ENCODE assay signal across 12 mouse cellular contexts in the genomic region with DNA sequence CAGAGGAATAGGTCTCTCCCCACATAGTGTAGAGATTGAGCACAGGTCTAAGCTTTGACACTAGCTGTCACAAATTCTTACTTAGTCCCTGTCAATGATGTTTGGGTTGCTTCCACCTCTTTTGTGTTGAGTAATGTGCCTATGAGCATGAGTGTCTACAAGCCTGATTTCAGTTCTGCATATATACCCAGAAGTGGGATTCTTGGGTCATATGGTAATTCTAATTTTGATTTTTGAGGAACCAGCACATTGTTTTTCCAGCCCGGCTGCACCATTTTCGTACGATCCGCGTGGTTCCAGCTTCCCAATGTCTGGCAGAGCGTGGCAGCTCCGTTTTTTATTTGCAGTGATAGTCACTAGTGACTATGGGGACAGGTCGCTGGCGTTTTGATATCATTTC. TPM values are rescaled to one million over a fixed set of nuclear protein-coding genes. Genes with fewer than 3 reads are reported as not detected.
DNase-seq lines count a peak whose midpoint lies in the region; ATAC-seq lines count a peak whose summit lies in the region.
"Had no signal": no experiment of that assay in that cellular context is flagged by ENCODE, and none has a peak within 500 bp of the region (broad histone marks: within the 10 kb centered on the region; RNA-seq: fewer than 3 reads in every experiment).

No protein-coding gene starts in this region.

- no peaks in the 10 kb centered on the region for H3K36me3 ChIP-seq in hindbrain, embryonic 15.5 days
- peaks cover 16% of the 10 kb centered on the region for H3K36me3 ChIP-seq in hindbrain, embryonic 10.5 days
- 0 out of 2 replicates have a peak, but pooled peaks cover 3% of the 10 kb centered on the region for H3K36me3 ChIP-seq in lung, embryonic 16.5 days (ENCODE audit: control insufficient read depth, insufficient read depth, low read length)
- H3K36me3 ChIP-seq in liver, embryonic 16.5 days (ENCODE audit: control insufficient read depth, insufficient read depth): peaks cover 9% of the 10 kb centered on the region
- H3K36me3 ChIP-seq: intestine, embryonic 15.5 days had no signal

- WGBS in hindbrain, embryonic 15.5 days: 88% methylated on average over 9 of the region's 9 CpGs
- WGBS in hindbrain, embryonic 10.5 days: 93% methylated on average over 9 of the region's 9 CpGs
- WGBS in lung, embryonic 16.5 days: 94% methylated on average over 9 of the region's 9 CpGs
- 88% methylated on average over 9 of the region's 9 CpGs for WGBS in liver, embryonic 16.5 days (ENCODE audit: insufficient replicate concordance)

- H3K4me3 ChIP-seq in hindbrain, embryonic 15.5 days: 0 out of 2 replicates have a peak overlapping the region, but pooled peaks have one; percentile 2
- H3K4me3 ChIP-seq in hindbrain, embryonic 10.5 days: no peak overlapping the region
- H3K4me3 ChIP-seq in lung, embryonic 16.5 days (ENCODE audit: low read length): no peak overlapping the region
- H3K4me3 ChIP-seq in liver, embryonic 16.5 days (ENCODE audit: low read depth, low read length): no peak overlapping the region
- H3K4me3 ChIP-seq: intestine, embryonic 15.5 days had no signal

- peaks cover 28% of the 10 kb centered on the region for H3K4me1 ChIP-seq in hindbrain, embryonic 15.5 days (replicated peaks)
- H3K4me1 ChIP-seq in hindbrain, embryonic 10.5 days (replicated peaks): peaks cover 27% of the 10 kb centered on the region
- peaks cover 9% of the 10 kb centered on the region; the same call in 1 of the 2 replicates for H3K4me1 ChIP-seq in lung, embryonic 16.5 days (replicated peaks; ENCODE audit: control insufficient read depth, insufficient read depth, low read length)
- H3K4me1 ChIP-seq in liver, embryonic 16.5 days (ENCODE audit: control insufficient read depth, low read depth, low read length): peaks cover 12% of the 10 kb centered on the region

- H3K9ac ChIP-seq in hindbrain, embryonic 15.5 days: no peak overlapping the region
- H3K9ac ChIP-seq in lung, embryonic 16.5 days (ENCODE audit: low read length): no peak overlapping the region
- no peak overlapping the region for H3K9ac ChIP-seq in liver, embryonic 16.5 days (ENCODE audit: low read depth, low read length)
- H3K9ac ChIP-seq: intestine, embryonic 15.5 days had no signal

- H3K4me2 ChIP-seq in hindbrain, embryonic 15.5 days: no peak overlapping the region
- H3K4me2 ChIP-seq in lung, embryonic 16.5 days (ENCODE audit: low read depth, low read length): 0 out of 2 replicates have a peak overlapping the region, but pooled peaks have one; percentile 2
- 0 out of 2 replicates have a peak overlapping the region, but pooled peaks have one; percentile 17 for H3K4me2 ChIP-seq in liver, embryonic 16.5 days (ENCODE audit: low read depth, low read length)
- H3K4me2 ChIP-seq: intestine, embryonic 15.5 days had no signal

- H3K9me3 ChIP-seq in hindbrain, embryonic 15.5 days: no peaks in the 10 kb centered on the region
- no peaks in the 10 kb centered on the region for H3K9me3 ChIP-seq in hindbrain, embryonic 10.5 days
- no peaks in the 10 kb centered on the region for H3K9me3 ChIP-seq in lung, embryonic 16.5 days (ENCODE audit: control insufficient read depth, low read length)
- no peaks in the 10 kb centered on the region for H3K9me3 ChIP-seq in liver, embryonic 16.5 days (replicated peaks; ENCODE audit: control insufficient read depth, low read length)
- H3K9me3 ChIP-seq: intestine, embryonic 15.5 days had no signal

- DNase-seq in hindbrain, embryonic 10.5 days (ENCODE audit: low spot score): no peak
- DNase-seq in lung, postnatal 4 days: no peak
- no peak for DNase-seq in adipocyte (ENCODE audit: low spot score)
- no peak for DNase-seq in right cerebral cortex, postnatal 36 days (ENCODE audit: low spot score in 2 of 2)
- DNase-seq: adrenal gland, postnatal 25 days; spleen, adult 18-20 months; thymus, adult 2 months had no signal

- H3K27ac ChIP-seq in hindbrain, embryonic 15.5 days (replicated peaks): no peak overlapping the region
- no peak overlapping the region for H3K27ac ChIP-seq in hindbrain, embryonic 10.5 days
- H3K27ac ChIP-seq in lung, embryonic 16.5 days (ENCODE audit: low read length): no peak overlapping the region
- H3K27ac ChIP-seq in liver, embryonic 16.5 days (ENCODE audit: low read length): no peak overlapping the region
- H3K27ac ChIP-seq: intestine, embryonic 15.5 days had no signal

- no peak for ATAC-seq in hindbrain, embryonic 15.5 days (ENCODE audit: low FRiP score, low read depth)
- no peak for ATAC-seq in lung, embryonic 16.5 days (ENCODE audit: low read depth)
- 0 out of 2 replicates have a peak, but pooled peaks have one; percentile 7 for ATAC-seq in common myeloid progenitor, adult 5-6 weeks (replicated peaks; ENCODE audit: low read depth, poor library complexity, severe bottlenecking)
- no peak for ATAC-seq in liver, embryonic 16.5 days (ENCODE audit: low read depth)
- ATAC-seq: intestine, embryonic 15.5 days had no signal

- H3K27me3 ChIP-seq in hindbrain, embryonic 15.5 days: no peaks in the 10 kb centered on the region
- H3K27me3 ChIP-seq in hindbrain, embryonic 10.5 days (ENCODE audit: insufficient read depth, poor library complexity, severe bottlenecking): no peaks in the 10 kb centered on the region
- H3K27me3 ChIP-seq in lung, embryonic 16.5 days (ENCODE audit: control insufficient read depth, insufficient read depth, low read depth, low read length): no peaks in the 10 kb centered on the region
- H3K27me3 ChIP-seq in liver, embryonic 16.5 days (ENCODE audit: control insufficient read depth, insufficient read depth, low read depth, low read length): no peaks in the 10 kb centered on the region
- H3K27me3 ChIP-seq: intestine, embryonic 15.5 days had no signal

RNA-seq across cellular contexts. Expression of gene Dnajb14, which starts 1.9 kb away (rescaled TPM):
- 16.7 and 17.7 TPM in 2 replicates for polyA plus RNA-seq in hindbrain, embryonic 15.5 days (2015; fragmentation: Nextera tagmentation; extraction: Ambion mirVana)
- polyA plus RNA-seq in hindbrain, embryonic 10.5 days (2016; fragmentation: Nextera tagmentation; extraction: Ambion mirVana): 6.6 and 7.0 TPM in 2 replicates
- 7.4 and 9.2 TPM in 2 replicates for polyA plus RNA-seq in lung, embryonic 16.5 days (2015; fragmentation: Nextera tagmentation; extraction: Ambion mirVana)
- 7.4 and 8.5 TPM in 2 replicates for total RNA-seq in common myeloid progenitor, adult 5-6 weeks (2017)
- polyA plus RNA-seq in liver, embryonic 16.5 days (2015; fragmentation: Nextera tagmentation; extraction: Ambion mirVana): 3.0 and 4.3 TPM in 2 replicates

RNA-seq across cellular contexts. Expression of gene H2afz, which starts 5.1 kb away (rescaled TPM):
- 730 and 843 TPM in 2 replicates for polyA plus RNA-seq in hindbrain, embryonic 15.5 days (2015; fragmentation: Nextera tagmentation; extraction: Ambion mirVana)
- polyA plus RNA-seq in hindbrain, embryonic 10.5 days (2016; fragmentation: Nextera tagmentation; extraction: Ambion mirVana): 3,095 and 3,165 TPM in 2 replicates
- 1,843 and 2,003 TPM in 2 replicates for polyA plus RNA-seq in lung, embryonic 16.5 days (2015; fragmentation: Nextera tagmentation; extraction: Ambion mirVana)
- 741 and 1,055 TPM in 2 replicates for total RNA-seq in common myeloid progenitor, adult 5-6 weeks (2017)
- polyA plus RNA-seq in liver, embryonic 16.5 days (2015; fragmentation: Nextera tagmentation; extraction: Ambion mirVana): 801 and 896 TPM in 2 replicates

RNA-seq across cellular contexts. Expression of gene Lamtor3, which starts 48.9 kb away (rescaled TPM):
- 126 and 130 TPM in 2 replicates for polyA plus RNA-seq in hindbrain, embryonic 15.5 days (2015; fragmentation: Nextera tagmentation; extraction: Ambion mirVana)
- polyA plus RNA-seq in hindbrain, embryonic 10.5 days (2016; fragmentation: Nextera tagmentation; extraction: Ambion mirVana): 82.8 and 83.3 TPM in 2 replicates
- polyA plus RNA-seq in lung, embryonic 16.5 days (2015; fragmentation: Nextera tagmentation; extraction: Ambion mirVana): 108 and 112 TPM in 2 replicates
- total RNA-seq in common myeloid progenitor, adult 5-6 weeks (2017): 56.7 and 70.8 TPM in 2 replicates
- 48.2 and 50.2 TPM in 2 replicates for polyA plus RNA-seq in liver, embryonic 16.5 days (2015; fragmentation: Nextera tagmentation; extraction: Ambion mirVana)
